Mouse (Mus musculus) left cerebral cortex, postnatal 4 days (tissue): ENCODE measurements around the gene C130032M10Rik. TPM values are rescaled to one million over a fixed set of nuclear protein-coding genes. Genes with fewer than 3 reads are reported as not detected.

Source experiments
- DNase-seq: peaks from one replicate; pipeline ENCODE4 v3.0.0-alpha.2; 2022
- intact Hi-C: fragments of 180-260 bp; cut with DNase I; formaldehyde crosslinking; loops from one replicate; pipeline ENCODE4 v1.15.1; 2025
- total RNA-seq, 2 experiments: library from RNA; stranded (reverse); gene quantifications; 2 replicates each; pipeline ENCODE4 v1.2.3; 2021

Gene C130032M10Rik
- not detected for total RNA-seq

- intact Hi-C loops = no loop called here
- no peak for DNase-seq
Observed at GRCm38 (mm10) chr9:114515364-114515763, at the start of gene C130032M10Rik. Gene C130032M10Rik, plus strand, starts transcription at chr9:114515697.

GRCm38 (mm10) chr9:114466871-114467270, 48.6 kb upstream of the C130032M10Rik start:
- DNase-seq = no peak
- intact Hi-C loops = no loop called here

GRCm38 (mm10) chr9:114468217-114468616, 47.3 kb upstream of the C130032M10Rik start:
- DNase-seq = no peak
- intact Hi-C loops = no loop called here

- intact Hi-C loops = no loop called here
- no peak for DNase-seq
Observed at GRCm38 (mm10) chr9:114468701-114469100, 46.8 kb upstream of the C130032M10Rik start.

- intact Hi-C loops = no loop called here
Observed at GRCm38 (mm10) chr9:114471892-114472291, 43.6 kb upstream of the C130032M10Rik start.

GRCm38 (mm10) chr9:114477019-114477418, 38.5 kb upstream of the C130032M10Rik start:
- intact Hi-C loops = no loop called here
- no peak for DNase-seq

More at GRCm38 (mm10) chr9:114471892-114472291, 43.6 kb upstream of the C130032M10Rik start:
- no peak for DNase-seq

GRCm38 (mm10) chr9:114480940-114481339, 34.6 kb upstream of the C130032M10Rik start:
- intact Hi-C loops = no loop called here
- DNase-seq = no peak

- no peak for DNase-seq
- intact Hi-C loops = no loop called here
Observed at GRCm38 (mm10) chr9:114484771-114485170, 30.7 kb upstream of the C130032M10Rik start.

GRCm38 (mm10) chr9:114486808-114487207, 28.7 kb upstream of the C130032M10Rik start:
- intact Hi-C loops = no loop called here
- no peak for DNase-seq

- no peak for DNase-seq
- intact Hi-C loops = no loop called here
Observed at GRCm38 (mm10) chr9:114487481-114488258, 27.8 kb upstream of the C130032M10Rik start.

GRCm38 (mm10) chr9:114496469-114496868, 19.0 kb upstream of the C130032M10Rik start:
- no peak for DNase-seq
- intact Hi-C loops = no loop called here

- DNase-seq = peak; percentile 91
- intact Hi-C loops = no loop called here
Observed at GRCm38 (mm10) chr9:114498218-114498617, 17.3 kb upstream of the C130032M10Rik start.

- peak; percentile 64 for DNase-seq
- intact Hi-C loops = loop anchor here (5.0 kb wide), 1 partner anchor 82 kb away; no protein-coding TSS in a partner anchor
Observed at GRCm38 (mm10) chr9:114499783-114500515, 15.5 kb upstream of the C130032M10Rik start.

GRCm38 (mm10) chr9:114501111-114501510, 14.4 kb upstream of the C130032M10Rik start:
- intact Hi-C loops = loop anchor here (5.0 kb wide), 1 partner anchor 81 kb away; no protein-coding TSS in a partner anchor
- DNase-seq = no peak

GRCm38 (mm10) chr9:114501913-114502312, 13.6 kb upstream of the C130032M10Rik start:
- no peak for DNase-seq
- intact Hi-C loops = loop anchor here (5.0 kb wide), 1 partner anchor 80 kb away; no protein-coding TSS in a partner anchor

- DNase-seq = no peak
Observed at GRCm38 (mm10) chr9:114502711-114503427, 12.6 kb upstream of the C130032M10Rik start.

GRCm38 (mm10) chr9:114504816-114505215, 10.7 kb upstream of the C130032M10Rik start, which contains the start of gene Ccr4:
Gene Ccr4, minus strand, starts transcription at chr9:114504916.
- DNase-seq = no peak
- intact Hi-C loops = loop anchor here (5.0 kb wide), 1 partner anchor 77 kb away; no protein-coding TSS in a partner anchor

More at GRCm38 (mm10) chr9:114502711-114503427, 12.6 kb upstream of the C130032M10Rik start:
- intact Hi-C loops = loop anchor here (5.0 kb wide), 1 partner anchor 79 kb away; no protein-coding TSS in a partner anchor

GRCm38 (mm10) chr9:114506564-114506963, 8.9 kb upstream of the C130032M10Rik start:
- intact Hi-C loops = no loop called here
- no peak for DNase-seq

GRCm38 (mm10) chr9:114507421-114507820, 8.1 kb upstream of the C130032M10Rik start:
- intact Hi-C loops = no loop called here
- DNase-seq = no peak

- intact Hi-C loops = no loop called here
- no peak for DNase-seq
Observed at GRCm38 (mm10) chr9:114509785-114510184, 5.7 kb upstream of the C130032M10Rik start.

GRCm38 (mm10) chr9:114512831-114513230, 2.7 kb upstream of the C130032M10Rik start:
- intact Hi-C loops = no loop called here
- no peak for DNase-seq
